Mouse (Mus musculus) limb, embryonic 10.5 days (tissue): ENCODE data around the gene Abcc1. TPM values are rescaled to one million over a fixed set of nuclear protein-coding genes. Genes with fewer than 3 reads are reported as not detected.

Experiments used
- DNase-seq: peaks from one replicate; pipeline ENCODE4 v3.0.0-alpha.2; 2017; ENCODE audit warnings: low spot score
- H3K27ac ChIP-seq: fragments of 300-500 bp; sonication (generic); 2 replicates; pipeline ENCODE4 v1.5.1; 2016; ENCODE audit warnings: mild to moderate bottlenecking
- H3K27me3 ChIP-seq: fragments of 300-500 bp; sonication (generic); 2 replicates; pipeline ENCODE4 v1.6.1; 2016; ENCODE audit warnings: low read depth, mild to moderate bottlenecking; ENCODE audit not compliant: poor library complexity, severe bottlenecking
- H3K36me3 ChIP-seq: fragments of 300-500 bp; sonication (generic); 2 replicates; pipeline ENCODE4 v1.6.1; 2016; ENCODE audit warnings: mild to moderate bottlenecking, moderate library complexity
- H3K4me1 ChIP-seq: fragments of 300-500 bp; sonication (generic); 2 replicates; pipeline ENCODE4 v1.6.1; 2016
- H3K4me3 ChIP-seq: fragments of 300-500 bp; sonication (generic); 2 replicates; pipeline ENCODE4 v1.5.1; 2016; ENCODE audit warnings: mild to moderate bottlenecking, moderate library complexity
- H3K9me3 ChIP-seq: fragments of 300-500 bp; sonication (generic); replicated peaks from 2 replicates; pipeline ENCODE4 v1.6.1; 2016; ENCODE audit warnings: mild to moderate bottlenecking
- WGBS: fragments of 180-500 bp; shearing (Covaris S2); methylation state at CpG from one replicate; pipeline ENCODE4 v1.1.7; 2016; 5-methylcytosine and 5-hydroxymethylcytosine counted together
- polyA plus RNA-seq: library from polyadenylated mRNA; unstranded; fragments of >200 nt; fragmentation: Nextera tagmentation; extraction: Ambion mirVana; gene quantifications from 2 replicates; pipeline ENCODE4 v1.2.1, GENCODE M21; 2016

The Abcc1 gene
- polyA plus RNA-seq, 1 experiment from 2014 or later: 12.3 TPM

GRCm38 (mm10) chr16:14381061-14381665 lies 19.8 kb downstream of the Abcc1 start:
- Histone ChIP-seq H3K36me3 (no peaks in the 10 kb centered on the region), H3K4me3 (no peak overlapping the region), H3K27ac (no peak overlapping the region), H3K27me3 (no peaks in the 10 kb centered on the region), H3K9me3 (no peaks in the 10 kb centered on the region), H3K4me1 (no peaks in the 10 kb centered on the region)
- no peak for DNase-seq

GRCm38 (mm10) chr16:14399303-14399702 lies 37.9 kb downstream of the Abcc1 start:
- no peak overlapping the region for H3K27ac ChIP-seq
- H3K9me3 ChIP-seq: no peaks in the 10 kb centered on the region
- H3K4me1 ChIP-seq: no peaks in the 10 kb centered on the region
- no peak overlapping the region for H3K4me3 ChIP-seq
- no peak for DNase-seq
- WGBS: 96% methylated on average over 4 of the region's 4 CpGs
- H3K27me3 ChIP-seq: no peaks in the 10 kb centered on the region
- H3K36me3 ChIP-seq: peaks cover 35% of the 10 kb centered on the region

GRCm38 (mm10) chr16:14403507-14403906 lies 42.1 kb downstream of the Abcc1 start:
- Histone ChIP-seq H3K9me3 (no peaks in the 10 kb centered on the region), H3K4me1 (no peaks in the 10 kb centered on the region), H3K36me3 (peaks cover 56% of the 10 kb centered on the region), H3K27ac (no peak overlapping the region), H3K27me3 (no peaks in the 10 kb centered on the region), H3K4me3 (no peak overlapping the region)
- 95% methylated on average over 2 of the region's 2 CpGs for WGBS
- no peak for DNase-seq

- WGBS: 95% methylated on average over 6 of the region's 6 CpGs
- no peaks in the 10 kb centered on the region for H3K9me3 ChIP-seq
- no peak for DNase-seq
- no peak overlapping the region for H3K4me3 ChIP-seq
- peaks cover 63% of the 10 kb centered on the region for H3K36me3 ChIP-seq
- no peaks in the 10 kb centered on the region for H3K27me3 ChIP-seq
- H3K4me1 ChIP-seq: no peaks in the 10 kb centered on the region
- H3K27ac ChIP-seq: no peak overlapping the region
These were observed 44.3 kb downstream of the Abcc1 start for GRCm38 (mm10) chr16:14405636-14406035.

GRCm38 (mm10) chr16:14409124-14409523 lies 47.8 kb downstream of the Abcc1 start:
- Histone ChIP-seq H3K9me3 (no peaks in the 10 kb centered on the region), H3K4me3 (no peak overlapping the region), H3K27me3 (no peaks in the 10 kb centered on the region), H3K27ac (no peak overlapping the region), H3K4me1 (no peaks in the 10 kb centered on the region), H3K36me3 (peaks cover 76% of the 10 kb centered on the region)
- WGBS: 89% methylated on average over 2 of the region's 2 CpGs
- DNase-seq: no peak

- 95% methylated on average over 3 of the region's 3 CpGs for WGBS
- Histone ChIP-seq H3K4me3 (no peak overlapping the region), H3K4me1 (no peaks in the 10 kb centered on the region), H3K36me3 (peaks cover 77% of the 10 kb centered on the region), H3K9me3 (no peaks in the 10 kb centered on the region), H3K27me3 (no peaks in the 10 kb centered on the region), H3K27ac (no peak overlapping the region)
- no peak for DNase-seq
These were observed 48.4 kb downstream of the Abcc1 start for GRCm38 (mm10) chr16:14409776-14410175.

- DNase-seq: no peak
- Histone ChIP-seq H3K4me1 (no peaks in the 10 kb centered on the region), H3K27me3 (no peaks in the 10 kb centered on the region), H3K36me3 (peaks cover 76% of the 10 kb centered on the region), H3K27ac (no peak overlapping the region), H3K9me3 (no peaks in the 10 kb centered on the region), H3K4me3 (no peak overlapping the region)
- WGBS: 95% methylated on average over 7 of the region's 7 CpGs
These were observed 49.3 kb downstream of the Abcc1 start for GRCm38 (mm10) chr16:14410611-14411010.

GRCm38 (mm10) chr16:14411156-14411555 lies 49.8 kb downstream of the Abcc1 start:
- no peak overlapping the region for H3K4me3 ChIP-seq
- no peaks in the 10 kb centered on the region for H3K4me1 ChIP-seq
- H3K27ac ChIP-seq: no peak overlapping the region
- no peaks in the 10 kb centered on the region for H3K27me3 ChIP-seq
- peaks cover 75% of the 10 kb centered on the region for H3K36me3 ChIP-seq
- DNase-seq: no peak
- H3K9me3 ChIP-seq: no peaks in the 10 kb centered on the region
- WGBS: 95% methylated on average over 7 of the region's 7 CpGs

- Histone ChIP-seq H3K4me1 (no peaks in the 10 kb centered on the region), H3K27ac (no peak overlapping the region), H3K27me3 (no peaks in the 10 kb centered on the region), H3K4me3 (no peak overlapping the region), H3K36me3 (peaks cover 66% of the 10 kb centered on the region), H3K9me3 (no peaks in the 10 kb centered on the region)
- WGBS: 92% methylated on average over 5 of the region's 5 CpGs
- no peak for DNase-seq
These were observed 51.2 kb downstream of the Abcc1 start for GRCm38 (mm10) chr16:14412551-14412950.

- no peak for DNase-seq
- H3K27me3 ChIP-seq: no peaks in the 10 kb centered on the region
- H3K36me3 ChIP-seq: peaks cover 68% of the 10 kb centered on the region
- H3K27ac ChIP-seq: no peak overlapping the region
- H3K9me3 ChIP-seq: no peaks in the 10 kb centered on the region
- WGBS: 90% methylated on average over 9 of the region's 9 CpGs
- H3K4me3 ChIP-seq: no peak overlapping the region
- no peaks in the 10 kb centered on the region for H3K4me1 ChIP-seq
These were observed 53.8 kb downstream of the Abcc1 start for GRCm38 (mm10) chr16:14415206-14415605.

GRCm38 (mm10) chr16:14416957-14417618 lies 55.7 kb downstream of the Abcc1 start:
- no peak for DNase-seq
- WGBS: 73% methylated on average over 5 of the region's 5 CpGs
- Histone ChIP-seq H3K4me3 (no peak overlapping the region), H3K27ac (no peak overlapping the region), H3K36me3 (peaks cover 56% of the 10 kb centered on the region), H3K9me3 (no peaks in the 10 kb centered on the region), H3K4me1 (no peaks in the 10 kb centered on the region), H3K27me3 (no peaks in the 10 kb centered on the region)

GRCm38 (mm10) chr16:14420496-14421132 lies 59.3 kb downstream of the Abcc1 start:
- no peak overlapping the region for H3K4me3 ChIP-seq
- no peak for DNase-seq
- WGBS: 87% methylated on average over 5 of the region's 5 CpGs
- H3K27ac ChIP-seq: no peak overlapping the region
- H3K27me3 ChIP-seq: no peaks in the 10 kb centered on the region
- H3K9me3 ChIP-seq: no peaks in the 10 kb centered on the region
- H3K36me3 ChIP-seq: peaks cover 40% of the 10 kb centered on the region
- no peaks in the 10 kb centered on the region for H3K4me1 ChIP-seq

- H3K27me3 ChIP-seq: no peaks in the 10 kb centered on the region
These were observed 60.7 kb downstream of the Abcc1 start for GRCm38 (mm10) chr16:14422081-14422480.

More at GRCm38 (mm10) chr16:14422081-14422480, 60.7 kb downstream of the Abcc1 start:
- DNase-seq: peak; percentile 15
- H3K27ac ChIP-seq: no peak overlapping the region
- no peak overlapping the region for H3K4me3 ChIP-seq
- H3K9me3 ChIP-seq: no peaks in the 10 kb centered on the region
- peaks cover 32% of the 10 kb centered on the region for H3K36me3 ChIP-seq
- no peaks in the 10 kb centered on the region for H3K4me1 ChIP-seq
- 97% methylated on average over 3 of the region's 3 CpGs for WGBS
